Mouse (Mus musculus) kidney, embryonic 15.5 days (tissue): ENCODE data around the gene Cxcl12. TPM values are rescaled to one million over a fixed set of nuclear protein-coding genes. Genes with fewer than 3 reads are reported as not detected.

Experiments used
- ATAC-seq: fragments of 200-750 bp; cut with Nextera tagmentation; replicated peaks from 2 replicates; pipeline ENCODE4 v1.8.0; 2017; ENCODE audit warnings: moderate TSS enrichment; ENCODE audit not compliant: low FRiP score
- H3K27ac ChIP-seq: fragments of 300-500 bp; sonication (generic); 2 replicates; pipeline ENCODE4 v1.5.1; 2015; ENCODE audit warnings: mild to moderate bottlenecking, inconsistent platforms
- H3K27me3 ChIP-seq: fragments of 300-500 bp; sonication (generic); 2 replicates; pipeline ENCODE4 v1.6.1; 2015; ENCODE audit warnings: inconsistent platforms
- H3K36me3 ChIP-seq: fragments of 300-500 bp; sonication (generic); 2 replicates; pipeline ENCODE4 v1.6.1; 2015; ENCODE audit warnings: inconsistent platforms
- H3K4me1 ChIP-seq: fragments of 300-500 bp; sonication (generic); 2 replicates; pipeline ENCODE4 v1.6.1; 2015; ENCODE audit warnings: inconsistent platforms
- H3K4me2 ChIP-seq: fragments of 300-500 bp; sonication (generic); 2 replicates; pipeline ENCODE4 v1.6.1; 2015; ENCODE audit warnings: moderate library complexity, mild to moderate bottlenecking, inconsistent platforms
- H3K4me3 ChIP-seq: fragments of 300-500 bp; sonication (generic); replicated peaks from 2 replicates; pipeline ENCODE4 v1.5.1; 2015; ENCODE audit warnings: mild to moderate bottlenecking, inconsistent platforms
- H3K9ac ChIP-seq: fragments of 300-500 bp; sonication (generic); 2 replicates; pipeline ENCODE4 v1.6.1; 2015; ENCODE audit warnings: mild to moderate bottlenecking, inconsistent platforms
- H3K9me3 ChIP-seq: fragments of 300-500 bp; sonication (generic); replicated peaks from 2 replicates; pipeline ENCODE4 v1.6.1; 2016; ENCODE audit warnings: inconsistent platforms
- WGBS: fragments of 180-500 bp; shearing (Covaris S2); methylation state at CpG from one replicate; pipeline ENCODE4 v1.1.7; 2015; ENCODE audit warnings: mixed read lengths; 5-methylcytosine and 5-hydroxymethylcytosine counted together
- polyA plus RNA-seq: library from polyadenylated mRNA; unstranded; fragments of >200 nt; fragmentation: Nextera tagmentation; extraction: Ambion mirVana; gene quantifications from 2 replicates; pipeline ENCODE4 v1.2.1, GENCODE M21; 2015

Gene Cxcl12
- polyA plus RNA-seq, 1 experiment from 2014 or later: 158 TPM

DNA sequence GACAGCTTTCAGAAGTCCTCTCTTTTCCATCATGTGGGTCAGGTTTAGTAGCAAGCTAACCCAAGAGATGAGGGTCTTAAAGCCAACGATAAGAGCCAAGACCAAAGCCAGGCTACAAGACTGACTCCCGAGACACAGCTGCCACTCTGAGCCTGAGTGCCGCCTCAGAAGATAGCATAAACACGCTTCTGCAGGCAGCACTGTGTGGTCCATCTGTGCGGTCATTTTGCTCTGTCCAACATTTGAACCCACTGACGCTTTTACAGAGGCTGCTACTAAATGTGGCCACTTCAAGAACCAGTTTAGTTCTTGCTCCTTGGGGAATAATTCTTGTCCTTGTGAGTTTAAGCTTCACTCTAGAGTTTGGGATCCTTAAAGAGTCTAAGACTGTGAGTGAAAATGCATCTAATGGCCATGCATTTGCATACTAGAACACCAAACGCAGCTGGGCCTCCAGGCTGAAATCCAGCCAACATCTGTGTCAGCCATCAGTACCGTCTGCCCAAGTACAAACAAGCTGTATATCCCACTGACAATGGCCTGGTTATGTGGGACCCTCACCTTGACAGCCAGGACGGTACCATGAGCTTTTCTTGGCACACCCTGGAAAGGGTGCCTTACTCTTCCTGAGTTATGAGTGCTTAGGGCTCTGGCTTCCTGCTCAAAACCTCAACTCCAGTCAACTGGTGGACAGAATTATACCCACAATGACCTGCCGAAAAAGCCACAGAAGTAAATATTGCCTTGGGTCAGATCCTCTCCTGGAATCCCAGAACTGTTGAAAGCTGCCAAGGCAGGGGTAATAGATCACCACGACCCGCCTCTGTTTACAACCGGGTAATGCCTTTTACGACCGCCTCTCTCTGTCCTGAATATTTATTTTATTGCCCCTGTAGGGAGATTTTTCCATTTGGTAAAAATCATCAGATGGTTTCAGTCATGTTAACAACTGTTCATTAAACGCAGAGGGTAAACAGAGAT is 8.3 kb upstream of the Cxcl12 start:
- peaks cover 1% of the 10 kb centered on the region for H3K27me3 ChIP-seq
- H3K4me2 ChIP-seq: no peak overlapping the region
- peaks cover 31% of the 10 kb centered on the region for H3K4me1 ChIP-seq
- no peaks in the 10 kb centered on the region for H3K36me3 ChIP-seq
- H3K9ac ChIP-seq: no peak overlapping the region
- H3K4me3 ChIP-seq: no peak overlapping the region
- H3K27ac ChIP-seq: peak overlapping the region; percentile 70
- H3K9me3 ChIP-seq: no peaks in the 10 kb centered on the region
- ATAC-seq: peak; percentile 67
- 18% methylated on average over 16 of the region's 16 CpGs for WGBS

DNA sequence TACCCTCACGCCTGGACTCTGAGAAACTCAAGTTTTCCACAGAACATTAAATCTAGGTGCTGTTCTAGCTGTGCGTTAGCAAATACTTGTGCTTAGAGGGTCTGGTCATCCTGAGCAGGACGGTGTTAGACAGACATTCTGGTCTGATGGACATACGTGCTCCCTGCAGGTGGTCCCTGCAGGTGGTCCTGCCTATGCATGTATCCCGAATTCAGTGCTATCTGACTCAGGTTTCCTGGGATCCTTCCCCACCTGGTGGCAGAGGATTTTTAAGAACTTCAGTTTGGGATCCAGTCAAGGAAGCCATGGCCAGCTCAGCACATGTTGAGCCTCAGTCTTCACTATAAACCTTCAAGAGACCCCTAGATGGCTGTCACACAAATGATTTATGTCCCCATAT is 4.8 kb upstream of the Cxcl12 start:
- no peak for ATAC-seq
- WGBS: 89% methylated on average over 5 of the region's 5 CpGs
- peaks cover 46% of the 10 kb centered on the region for H3K4me1 ChIP-seq

DNA sequence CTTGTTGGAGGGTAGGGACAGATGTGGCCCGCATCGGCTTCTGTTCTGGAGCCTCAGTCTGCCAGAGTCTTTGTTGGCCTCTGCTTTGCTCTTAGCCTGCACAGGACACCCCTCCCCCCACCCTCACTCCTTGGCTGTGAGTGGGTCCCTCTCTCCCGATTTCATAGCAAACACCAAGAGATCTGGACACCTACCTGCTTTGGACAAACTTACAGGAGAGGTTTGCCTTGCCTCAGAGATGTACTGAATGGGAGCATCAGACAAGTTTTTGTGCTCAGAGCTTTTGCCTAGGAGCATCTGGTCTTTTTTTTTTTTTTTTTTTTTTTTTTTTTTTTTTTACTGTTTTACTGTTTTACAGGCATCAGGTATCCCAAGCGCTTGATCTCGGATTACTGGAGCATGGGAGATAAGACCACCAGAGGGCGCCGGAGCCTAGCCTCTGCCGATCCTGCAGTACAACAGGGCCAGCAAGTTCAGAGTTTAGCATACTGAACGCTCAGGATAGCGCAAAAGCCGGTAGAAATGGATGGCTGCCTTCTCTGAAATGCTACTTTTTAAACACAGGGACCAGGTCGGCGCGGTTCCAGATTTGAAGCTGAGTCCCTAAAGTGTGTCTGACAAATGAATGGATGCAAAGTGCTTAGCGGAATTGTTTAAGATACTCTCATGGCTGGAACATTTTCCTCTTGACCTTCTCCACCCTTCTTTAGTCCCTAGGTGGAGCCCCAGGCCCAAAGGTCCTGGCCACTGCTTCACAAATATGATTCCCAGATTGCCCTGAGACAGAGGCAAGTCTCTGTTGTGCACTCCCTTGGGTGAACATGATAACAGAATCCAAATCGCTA is 1.5 kb upstream of the Cxcl12 start:
- no peaks in the 10 kb centered on the region for H3K9me3 ChIP-seq
- H3K27me3 ChIP-seq: peaks cover 30% of the 10 kb centered on the region
- peak overlapping the region; percentile 74; the same call in 1 of the 2 replicates for H3K4me3 ChIP-seq
- H3K4me2 ChIP-seq: peak overlapping the region; percentile 98
- H3K36me3 ChIP-seq: 0 out of 2 replicates have a peak, but pooled peaks cover 5% of the 10 kb centered on the region
- ATAC-seq: peak; percentile 79
- no peak overlapping the region for H3K9ac ChIP-seq
- H3K4me1 ChIP-seq: peaks cover 41% of the 10 kb centered on the region
- no peak overlapping the region for H3K27ac ChIP-seq
- WGBS: 1% methylated on average over 16 of the region's 16 CpGs

More for the DNA sequence above, 4.8 kb upstream of the Cxcl12 start:
- H3K4me3 ChIP-seq: no peak overlapping the region
- H3K36me3 ChIP-seq: no peaks in the 10 kb centered on the region
- H3K27me3 ChIP-seq: peaks cover 19% of the 10 kb centered on the region
- no peak overlapping the region for H3K9ac ChIP-seq
- no peak overlapping the region for H3K4me2 ChIP-seq
- H3K27ac ChIP-seq: no peak overlapping the region
- H3K9me3 ChIP-seq: no peaks in the 10 kb centered on the region

DNA sequence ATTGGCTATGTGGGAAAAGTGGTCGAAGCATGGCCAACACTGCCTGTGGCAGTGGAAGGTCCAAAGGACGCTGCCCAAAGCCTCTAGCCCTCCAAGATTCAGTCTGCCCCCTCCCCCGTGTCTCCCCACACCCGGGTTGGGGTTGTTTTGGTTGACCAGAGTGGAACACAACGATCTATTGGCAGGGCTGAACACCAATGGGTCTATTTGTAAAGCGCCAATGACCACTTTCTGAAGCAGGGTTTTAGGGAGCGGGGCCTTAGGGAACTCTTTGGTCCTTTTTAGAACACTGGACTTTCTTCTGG is 957 bp upstream of the Cxcl12 start:
- WGBS: 21% methylated on average over 7 of the region's 7 CpGs
- Histone ChIP-seq H3K9me3 (no peaks in the 10 kb centered on the region), H3K9ac (no peak overlapping the region), H3K27ac (no peak overlapping the region), H3K4me3 (peak overlapping the region; percentile 74; the same call in 1 of the 2 replicates), H3K36me3 (0 out of 2 replicates have a peak, but pooled peaks cover 5% of the 10 kb centered on the region), H3K4me1 (peaks cover 41% of the 10 kb centered on the region), H3K4me2 (peak overlapping the region; percentile 98), H3K27me3 (peaks cover 36% of the 10 kb centered on the region)
- no peak for ATAC-seq

DNA sequence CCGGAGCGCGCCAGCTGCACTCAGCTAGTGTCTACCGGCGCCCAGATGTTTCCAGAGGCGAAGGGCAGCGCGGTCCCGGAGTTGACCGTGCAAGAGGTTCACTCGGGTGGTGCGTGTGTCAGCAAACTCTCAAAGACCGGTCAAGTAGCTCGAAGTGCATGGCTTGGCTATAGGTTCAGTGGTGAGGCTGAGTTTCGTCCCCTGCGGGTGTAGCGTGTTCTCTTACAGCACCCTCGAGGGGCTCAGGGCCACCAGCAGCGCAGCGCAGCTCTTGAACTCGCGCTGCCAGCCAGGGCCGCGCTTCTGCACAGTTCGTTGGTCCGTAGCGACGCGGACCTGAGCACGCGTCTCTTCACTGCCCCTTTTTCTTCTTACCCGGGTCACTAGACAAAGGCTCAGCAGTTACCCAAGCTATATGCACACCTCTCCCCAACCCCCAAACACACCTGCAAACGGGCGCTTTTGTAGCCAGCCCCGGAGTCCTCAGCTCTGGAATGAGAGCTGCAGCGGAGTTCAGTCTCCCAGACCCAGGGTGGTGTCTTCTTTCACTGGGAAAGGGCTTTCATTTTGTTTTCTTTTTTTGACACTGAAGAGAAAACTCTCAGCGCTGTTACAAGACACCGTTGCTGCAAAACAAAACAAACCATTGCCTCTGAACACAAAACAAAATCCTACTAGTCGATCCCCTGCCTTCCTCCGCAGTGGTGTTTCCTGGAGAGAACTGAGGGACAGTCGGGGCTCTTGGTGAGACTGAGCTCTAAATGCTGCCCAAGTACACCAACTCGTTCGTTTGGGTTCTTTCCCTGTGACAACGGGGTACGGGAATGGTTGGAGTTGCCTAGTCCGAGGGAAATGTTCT is 945 bp downstream of the Cxcl12 start:
- peak overlapping the region; percentile 74 for H3K4me3 ChIP-seq
- ATAC-seq: peak; percentile 20
- peaks cover 46% of the 10 kb centered on the region for H3K4me1 ChIP-seq
- under 1% methylated on average over 46 of the region's 46 CpGs for WGBS
- H3K9ac ChIP-seq: peak overlapping the region; percentile 71
- peak overlapping the region; percentile 98 for H3K4me2 ChIP-seq
- H3K36me3 ChIP-seq: peaks cover 5% of the 10 kb centered on the region; the same call in 1 of the 2 replicates
- H3K27ac ChIP-seq: peak overlapping the region; percentile 75
- H3K9me3 ChIP-seq: no peaks in the 10 kb centered on the region
- peaks cover 47% of the 10 kb centered on the region for H3K27me3 ChIP-seq

DNA sequence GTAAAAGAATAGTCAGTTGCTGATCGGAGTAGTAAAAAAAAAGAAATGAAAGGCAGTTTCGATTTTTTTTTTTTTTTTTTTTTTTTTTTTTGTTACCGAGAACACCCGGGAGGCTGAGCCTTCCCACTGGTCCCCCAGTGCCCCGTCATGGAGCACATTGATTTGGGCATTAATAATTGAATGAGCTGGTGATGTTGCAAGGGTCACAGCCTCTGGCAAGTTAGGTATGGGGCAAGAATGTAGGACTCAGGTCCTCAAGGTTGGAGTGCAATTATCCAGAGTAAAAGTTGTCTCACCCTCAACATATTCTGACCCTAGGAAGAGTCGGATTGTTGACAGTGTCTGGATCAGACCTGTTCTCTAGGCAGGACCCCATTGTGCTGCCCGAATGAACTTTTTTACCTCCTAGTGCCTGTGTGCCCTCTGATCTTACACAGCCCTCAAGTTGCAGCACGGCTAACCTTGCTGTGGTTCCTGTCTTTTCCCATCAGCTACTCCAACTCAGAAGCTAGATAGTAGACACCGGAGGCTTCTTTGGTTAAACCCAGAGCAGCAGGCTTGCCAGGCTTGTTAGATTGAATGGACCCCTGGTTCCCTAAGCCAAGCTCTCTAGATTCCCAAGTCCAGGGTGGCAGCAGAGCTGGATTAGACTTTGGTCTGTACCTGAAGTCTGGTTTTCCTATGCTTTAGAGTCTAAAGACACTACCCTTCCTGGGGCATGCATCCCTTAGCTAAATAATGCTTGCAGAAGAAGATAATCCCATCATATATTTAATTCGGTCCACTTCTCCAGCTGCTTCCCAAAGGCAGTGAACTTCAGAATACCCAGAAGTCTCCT is 1.8 kb downstream of the Cxcl12 start:
- Histone ChIP-seq H3K9ac (peak overlapping the region; percentile 71), H3K36me3 (peaks cover 5% of the 10 kb centered on the region; the same call in 1 of the 2 replicates), H3K4me2 (peak overlapping the region; percentile 98), H3K27ac (no peak overlapping the region), H3K27me3 (peaks cover 47% of the 10 kb centered on the region), H3K9me3 (no peaks in the 10 kb centered on the region), H3K4me1 (peaks cover 46% of the 10 kb centered on the region), H3K4me3 (peak overlapping the region; percentile 74)
- 18% methylated on average over 10 of the region's 10 CpGs for WGBS
- ATAC-seq: no peak

DNA sequence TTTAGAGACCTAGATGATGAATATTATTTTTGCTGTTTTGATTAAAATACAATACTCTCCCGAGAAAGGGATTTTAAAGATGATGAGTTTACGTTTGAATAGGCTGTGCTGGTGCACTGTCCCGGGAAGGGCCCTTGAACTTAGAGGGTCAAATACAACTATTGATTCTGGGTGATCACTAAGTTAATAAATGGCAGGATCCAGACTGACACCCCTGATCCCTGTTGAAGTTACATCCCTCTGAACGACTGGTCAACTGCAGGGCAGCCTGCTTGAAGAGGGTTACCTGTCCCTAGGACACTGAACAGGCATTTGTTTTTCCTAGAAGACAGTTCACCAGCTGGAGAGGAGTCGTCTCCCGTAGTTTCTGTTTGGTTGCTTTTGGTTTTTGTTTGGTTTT is 4.0 kb downstream of the Cxcl12 start:
- H3K9me3 ChIP-seq: no peaks in the 10 kb centered on the region
- H3K4me3 ChIP-seq: no peak overlapping the region
- H3K4me2 ChIP-seq: no peak overlapping the region
- peaks cover 43% of the 10 kb centered on the region for H3K27me3 ChIP-seq
- no peak for ATAC-seq
- H3K9ac ChIP-seq: no peak overlapping the region
- H3K4me1 ChIP-seq: peaks cover 39% of the 10 kb centered on the region
- H3K36me3 ChIP-seq: peaks cover 22% of the 10 kb centered on the region
- H3K27ac ChIP-seq: no peak overlapping the region
- 80% methylated on average over 6 of the region's 6 CpGs for WGBS

DNA sequence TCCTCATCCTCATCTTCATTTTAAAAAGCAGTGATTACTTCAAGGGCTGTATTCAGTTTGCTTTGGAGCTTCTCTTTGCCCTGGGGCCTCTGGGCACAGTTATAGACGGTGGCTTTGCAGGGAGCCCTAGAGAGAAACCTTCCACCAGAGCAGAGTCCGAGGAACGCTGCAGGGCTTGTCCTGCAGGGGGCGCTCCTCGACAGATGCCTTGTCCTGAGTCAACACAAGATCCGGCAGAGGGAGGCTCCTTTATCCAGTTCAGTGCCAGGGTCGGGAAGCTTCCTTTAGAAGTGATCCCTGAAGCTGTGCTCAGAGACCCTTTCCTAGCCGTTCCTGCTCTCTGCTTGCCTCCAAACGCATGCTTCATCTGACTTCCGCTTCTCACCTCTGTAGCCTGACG is 5.5 kb downstream of the Cxcl12 start:
- WGBS: 13% methylated on average over 11 of the region's 11 CpGs
- peaks cover 27% of the 10 kb centered on the region for H3K4me1 ChIP-seq
- no peak overlapping the region for H3K9ac ChIP-seq
- peaks cover 31% of the 10 kb centered on the region for H3K36me3 ChIP-seq
- peak overlapping the region; percentile 25; the same call in 1 of the 2 replicates for H3K4me2 ChIP-seq
- ATAC-seq: peak; percentile 59; the same call in 1 of the 2 replicates
- peaks cover 41% of the 10 kb centered on the region for H3K27me3 ChIP-seq
- no peaks in the 10 kb centered on the region for H3K9me3 ChIP-seq
- H3K27ac ChIP-seq: no peak overlapping the region
- H3K4me3 ChIP-seq: no peak overlapping the region

DNA sequence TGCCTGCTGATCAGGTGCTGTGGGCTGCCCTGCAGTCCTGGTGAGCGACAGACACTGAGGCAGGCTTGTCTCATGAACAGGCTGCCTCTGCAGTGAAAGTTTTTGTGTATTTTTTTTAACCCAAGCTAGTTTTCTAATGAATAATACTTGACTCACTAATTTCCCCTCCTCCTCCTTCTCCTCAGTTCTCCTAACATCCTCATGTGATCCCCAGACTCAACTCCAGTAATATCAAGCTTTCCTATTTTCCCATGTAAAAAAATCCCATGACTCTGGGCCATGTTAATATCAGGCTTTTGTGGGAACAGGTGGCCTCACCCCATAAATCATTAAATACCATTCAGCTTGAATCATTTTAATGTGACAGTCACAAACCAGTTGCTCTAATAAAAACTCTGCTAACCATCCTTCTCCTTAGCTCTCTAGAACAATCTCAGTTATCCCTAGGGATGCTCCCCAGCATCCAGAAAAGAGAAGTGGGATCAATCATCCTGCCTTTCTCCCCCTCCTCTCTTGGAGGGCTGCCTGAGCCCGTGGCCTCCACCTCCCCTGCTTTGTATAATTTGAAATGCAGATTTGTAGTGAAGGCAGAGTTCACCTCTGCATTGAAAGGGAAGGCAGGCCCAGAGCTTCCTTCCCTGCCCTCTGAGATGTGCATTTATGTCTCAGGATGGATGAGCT is 6.9 kb downstream of the Cxcl12 start:
- WGBS: 57% methylated on average over 2 of the region's 2 CpGs
- no peak for ATAC-seq

DNA sequence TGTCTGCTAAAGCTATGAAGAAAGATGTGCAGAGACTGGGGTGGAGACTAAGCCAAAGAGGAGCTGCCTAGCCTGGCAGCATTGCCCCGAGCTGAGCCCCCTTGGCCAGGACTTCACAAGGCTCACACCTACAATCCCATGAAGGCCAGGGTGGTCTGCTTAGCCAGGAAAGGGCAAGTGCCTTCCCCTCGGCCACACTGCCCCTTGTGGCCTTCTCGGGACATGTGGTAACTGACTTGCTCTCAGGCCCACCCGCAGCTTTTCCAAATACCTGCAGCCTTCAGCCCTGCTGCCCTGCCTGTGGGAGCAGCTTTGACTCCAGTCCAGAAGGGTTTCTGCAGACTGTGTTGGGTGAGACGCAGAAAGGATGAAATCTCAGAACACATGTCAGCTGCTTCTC is 8.1 kb downstream of the Cxcl12 start:
- peaks cover 32% of the 10 kb centered on the region for H3K27me3 ChIP-seq
- ATAC-seq: no peak
- H3K4me2 ChIP-seq: no peak overlapping the region
- WGBS: 41% methylated on average over 5 of the region's 5 CpGs
- no peak overlapping the region for H3K9ac ChIP-seq
- 0 out of 2 replicates have a peak, but pooled peaks cover 9% of the 10 kb centered on the region for H3K4me1 ChIP-seq
- peaks cover 30% of the 10 kb centered on the region for H3K36me3 ChIP-seq
- H3K4me3 ChIP-seq: no peak overlapping the region
- H3K27ac ChIP-seq: no peak overlapping the region
- no peaks in the 10 kb centered on the region for H3K9me3 ChIP-seq

More for the DNA sequence above, 6.9 kb downstream of the Cxcl12 start:
- Histone ChIP-seq H3K27ac (no peak overlapping the region), H3K9me3 (no peaks in the 10 kb centered on the region), H3K4me1 (peaks cover 18% of the 10 kb centered on the region; the same call in 1 of the 2 replicates), H3K4me2 (no peak overlapping the region), H3K27me3 (peaks cover 41% of the 10 kb centered on the region), H3K4me3 (no peak overlapping the region), H3K9ac (no peak overlapping the region), H3K36me3 (peaks cover 31% of the 10 kb centered on the region)
